ENCODE assay signal across 35 mouse cellular contexts in the genomic region with DNA sequence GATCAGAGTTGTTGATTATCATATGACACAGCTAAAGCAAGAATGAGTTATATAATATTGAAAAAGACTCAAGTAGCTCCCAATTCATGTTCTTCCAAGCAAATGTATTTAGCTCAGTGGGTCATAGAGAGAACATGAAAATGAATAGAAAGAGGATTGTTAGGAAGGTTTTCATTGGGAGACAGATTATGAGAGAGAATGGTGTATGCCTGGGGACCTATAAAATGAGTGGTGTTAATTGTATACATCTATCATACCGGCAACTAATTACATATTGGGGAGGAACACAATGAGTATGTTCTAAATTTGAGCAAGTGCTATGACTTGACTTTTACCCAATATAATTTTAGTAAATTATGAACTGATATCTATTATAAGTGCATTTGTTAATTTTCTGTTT.
"Had no signal": no experiment of that assay in that cellular context is flagged by ENCODE, and none has a peak within 500 bp of the region (broad histone marks: within the 10 kb centered on the region; RNA-seq: fewer than 3 reads in every experiment).

No protein-coding gene starts in this region.

- H3K27me3 ChIP-seq: heart, embryonic 12.5 days; heart, embryonic 13.5 days; heart, embryonic 15.5 days; hindbrain, embryonic 12.5 days; hindbrain, embryonic 13.5 days; hindbrain, embryonic 15.5 days; intestine, embryonic 15.5 days; kidney, embryonic 15.5 days had no signal

- H3K4me2 ChIP-seq: heart, embryonic 11.5 days; heart, embryonic 12.5 days; heart, embryonic 13.5 days; heart, embryonic 15.5 days; hindbrain, embryonic 12.5 days; hindbrain, embryonic 13.5 days; hindbrain, embryonic 14.5 days; hindbrain, embryonic 15.5 days; intestine, embryonic 15.5 days; kidney, embryonic 15.5 days had no signal

- H3K9me3 ChIP-seq: heart, embryonic 10.5 days; heart, embryonic 12.5 days; heart, embryonic 13.5 days; heart, embryonic 15.5 days; hindbrain, embryonic 10.5 days; hindbrain, embryonic 12.5 days; hindbrain, embryonic 13.5 days; hindbrain, embryonic 15.5 days; intestine, embryonic 15.5 days; kidney, embryonic 15.5 days had no signal

- ATAC-seq: hindbrain, embryonic 16.5 days; hindbrain, postnatal 0 days; inflammation-experienced regulatory T-cells, adult 6 months; intestine, embryonic 15.5 days; intestine, embryonic 16.5 days; intestine, postnatal 0 days had no signal

- H3K36me3 ChIP-seq: heart, embryonic 10.5 days; heart, embryonic 12.5 days; heart, embryonic 13.5 days; heart, embryonic 15.5 days; hindbrain, embryonic 10.5 days; hindbrain, embryonic 12.5 days; hindbrain, embryonic 13.5 days; hindbrain, embryonic 15.5 days; intestine, embryonic 15.5 days; kidney, embryonic 15.5 days had no signal

- DNase-seq: heart, postnatal 10 days; heart, postnatal 14 days; heart, postnatal 36 days; heart, postnatal 4 days; kidney, adult 11 months; kidney, adult 18-20 months; kidney, adult 2 months; kidney, adult 8-10 months; kidney, adult 9 months; kidney, postnatal 10 days; kidney, postnatal 14 days; kidney, postnatal 25 days; kidney, postnatal 36 days; kidney, postnatal 4 days; layer of hippocampus, adult 9-11 months; layer of hippocampus, postnatal 36 days had no signal

- H3K9ac ChIP-seq: heart, embryonic 12.5 days; heart, embryonic 13.5 days; heart, embryonic 15.5 days; hindbrain, embryonic 12.5 days; hindbrain, embryonic 13.5 days; hindbrain, embryonic 14.5 days; hindbrain, embryonic 15.5 days; intestine, embryonic 15.5 days; kidney, embryonic 15.5 days had no signal

- H3K27ac ChIP-seq: heart, embryonic 10.5 days; heart, embryonic 13.5 days; heart, embryonic 15.5 days; hindbrain, embryonic 10.5 days; hindbrain, embryonic 12.5 days; hindbrain, embryonic 13.5 days; hindbrain, embryonic 14.5 days; hindbrain, embryonic 15.5 days; hindbrain, postnatal 0 days; intestine, embryonic 15.5 days; kidney, embryonic 15.5 days; kidney, postnatal 0 days; layer of hippocampus, adult 2 months had no signal

- H3K4me1 ChIP-seq: heart, embryonic 10.5 days; heart, embryonic 12.5 days; heart, embryonic 13.5 days; heart, embryonic 15.5 days; hindbrain, embryonic 10.5 days; hindbrain, embryonic 12.5 days; hindbrain, embryonic 13.5 days; hindbrain, embryonic 15.5 days; intestine, embryonic 15.5 days; kidney, embryonic 15.5 days had no signal

- H3K4me3 ChIP-seq: heart, embryonic 10.5 days; heart, embryonic 12.5 days; heart, embryonic 13.5 days; heart, embryonic 15.5 days; hindbrain, embryonic 10.5 days; hindbrain, embryonic 12.5 days; hindbrain, embryonic 13.5 days; hindbrain, embryonic 15.5 days; intestine, embryonic 15.5 days; kidney, embryonic 15.5 days; layer of hippocampus, adult 2 months had no signal
